Mouse (Mus musculus): ENCODE measurements around the gene Col8a2. TPM values are rescaled to one million over a fixed set of nuclear protein-coding genes. Genes with fewer than 3 reads are reported as not detected.

The Col8a2 gene
- polyA plus RNA-seq, 1 experiment, result not detected

DNA sequence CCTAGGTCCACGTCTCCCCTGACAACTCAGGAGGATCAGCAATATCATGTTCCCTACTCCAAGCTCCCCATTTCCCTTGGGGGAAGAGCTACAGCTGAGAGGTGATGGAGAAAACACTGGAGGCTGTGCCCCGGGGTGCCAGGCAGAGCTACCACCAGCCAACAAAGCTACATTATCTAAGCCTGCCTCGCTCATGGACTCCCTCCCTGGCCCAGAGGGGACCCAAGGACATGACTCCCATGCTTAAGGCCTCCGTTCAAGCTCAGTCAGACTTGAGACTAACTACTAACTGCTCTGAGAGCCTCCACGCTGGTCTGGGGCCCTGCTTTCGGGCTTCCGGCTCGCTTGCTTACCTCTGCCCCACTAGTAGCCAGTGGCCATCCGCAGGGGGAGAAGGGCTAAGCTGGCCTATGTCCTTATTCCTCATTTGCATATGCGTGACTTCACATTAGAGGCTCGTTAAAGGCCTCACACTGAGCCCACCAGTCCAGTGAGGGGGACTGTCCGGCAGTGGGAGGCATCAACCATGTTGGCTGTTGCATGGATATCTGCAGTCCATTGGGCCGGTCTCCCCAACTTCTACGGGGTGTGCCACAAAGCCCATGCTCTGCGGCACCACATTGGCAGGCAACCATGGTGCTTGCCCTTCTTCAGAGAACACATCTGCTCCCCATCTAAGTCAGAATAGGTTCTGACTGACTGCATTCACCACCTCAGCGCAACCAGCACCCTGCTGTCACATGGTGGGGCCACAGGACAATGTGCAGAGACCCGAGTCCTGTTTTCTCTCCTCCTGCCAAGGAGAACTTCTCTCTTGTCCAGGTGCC lies 34.0 kb upstream of the Col8a2 start:
- Histone ChIP-seq H3K4me3 (replicated peaks) (peak overlapping the region; percentile 13), H3K36me3 (replicated peaks; ENCODE audit: low read length) (no peaks in the 10 kb centered on the region), H3K27me3 (replicated peaks) (peaks cover 17% of the 10 kb centered on the region), H3K4me1 (peaks cover 77% of the 10 kb centered on the region), H3K9me3 (no peaks in the 10 kb centered on the region)
- TF ChIP-seq FLI1 (IDR thresholded peaks at IDR 0.05; ENCODE audit: low read length) (no peak), GATA1 (IDR thresholded peaks at IDR 0.05; ENCODE audit: borderline replicate concordance, low read length) (no peak)

DNA sequence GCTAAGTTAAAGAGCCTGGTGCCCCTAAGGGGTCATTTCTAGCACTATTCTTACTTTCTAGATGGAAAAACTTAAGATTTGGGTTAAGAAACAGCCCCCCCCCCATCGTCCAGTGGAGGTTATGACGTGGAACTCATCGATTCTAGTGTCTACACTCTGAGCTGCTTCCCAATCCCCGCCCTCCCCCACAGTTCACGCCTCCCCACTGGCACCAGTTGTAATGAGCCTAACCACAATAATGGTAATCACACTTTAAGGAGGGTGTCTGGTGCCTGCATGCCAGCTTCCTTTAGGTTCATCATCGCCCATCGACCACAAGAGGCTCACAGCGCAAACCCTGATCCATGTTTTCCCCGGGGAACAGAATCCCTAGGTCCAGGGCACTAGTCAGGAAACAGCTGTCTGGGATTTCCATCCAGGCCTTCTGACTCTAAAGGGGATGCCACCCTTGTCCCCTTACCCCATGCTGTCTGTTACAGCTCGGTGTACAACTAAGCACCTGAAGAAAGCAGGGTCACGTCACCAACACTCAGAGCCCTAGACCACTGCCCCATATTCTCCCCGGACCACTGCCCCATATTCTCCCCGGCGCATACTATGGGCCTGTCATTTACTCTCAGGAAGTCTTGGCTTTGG lies 32.8 kb upstream of the Col8a2 start:
- peak overlapping the region; percentile 16 for H3K4me3 ChIP-seq (replicated peaks)
- no peaks in the 10 kb centered on the region for H3K36me3 ChIP-seq (replicated peaks; ENCODE audit: low read length)
- peaks cover 79% of the 10 kb centered on the region for H3K4me1 ChIP-seq
- H3K9me3 ChIP-seq, result no peaks in the 10 kb centered on the region
- no peak for TF ChIP-seq FLI1 (IDR thresholded peaks at IDR 0.05; ENCODE audit: low read length)
- H3K27me3 ChIP-seq (replicated peaks), result peaks cover 17% of the 10 kb centered on the region

DNA sequence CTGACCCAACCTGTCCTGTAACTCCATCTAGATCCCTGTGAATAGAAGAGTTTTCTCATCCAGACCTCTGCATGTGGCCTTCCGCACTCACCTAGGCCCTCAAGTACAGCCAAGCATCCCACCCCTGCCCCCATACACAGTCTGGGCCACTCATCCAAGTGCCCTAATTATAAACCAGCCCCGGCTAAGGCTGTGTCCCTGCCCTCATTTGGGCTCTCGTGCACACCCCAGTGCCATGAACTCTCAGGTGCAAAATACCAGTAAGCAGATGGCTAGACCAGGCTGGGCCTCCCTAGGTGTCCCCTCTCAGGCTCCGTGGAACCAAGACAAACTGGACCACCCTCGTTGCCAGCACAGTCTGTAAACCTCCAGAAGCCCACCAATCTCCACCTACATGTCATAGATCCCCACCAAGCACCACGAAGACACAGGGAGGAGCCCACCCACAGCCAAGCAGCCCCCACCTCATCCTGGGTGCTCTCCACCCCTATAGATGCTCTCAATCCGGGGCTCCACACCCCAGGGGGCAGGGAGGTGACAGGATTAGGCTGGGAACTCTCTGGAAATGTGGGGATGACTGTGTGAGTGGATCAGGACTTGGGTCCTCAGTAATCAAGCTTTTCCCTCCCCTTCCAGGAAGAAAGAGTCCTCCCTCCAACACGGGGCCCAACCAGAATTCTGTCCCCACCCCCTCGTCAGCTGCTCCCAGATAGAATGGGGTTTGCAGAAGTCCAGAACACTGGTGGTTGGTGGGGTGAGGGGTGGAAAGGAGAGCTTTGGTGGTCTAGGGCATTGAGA lies 32.1 kb upstream of the Col8a2 start:
- H3K9me3 ChIP-seq, result no peaks in the 10 kb centered on the region
- TF ChIP-seq GATA1 (IDR thresholded peaks at IDR 0.05; ENCODE audit: borderline replicate concordance, low read length), result no peak
- TF ChIP-seq FLI1 (IDR thresholded peaks at IDR 0.05; ENCODE audit: low read length), result no peak
- peaks cover 83% of the 10 kb centered on the region for H3K4me1 ChIP-seq
- peak overlapping the region; percentile 94 for H3K4me3 ChIP-seq (replicated peaks)
- H3K36me3 ChIP-seq (replicated peaks; ENCODE audit: low read length), result no peaks in the 10 kb centered on the region
- H3K27me3 ChIP-seq (replicated peaks), result peaks cover 17% of the 10 kb centered on the region

DNA sequence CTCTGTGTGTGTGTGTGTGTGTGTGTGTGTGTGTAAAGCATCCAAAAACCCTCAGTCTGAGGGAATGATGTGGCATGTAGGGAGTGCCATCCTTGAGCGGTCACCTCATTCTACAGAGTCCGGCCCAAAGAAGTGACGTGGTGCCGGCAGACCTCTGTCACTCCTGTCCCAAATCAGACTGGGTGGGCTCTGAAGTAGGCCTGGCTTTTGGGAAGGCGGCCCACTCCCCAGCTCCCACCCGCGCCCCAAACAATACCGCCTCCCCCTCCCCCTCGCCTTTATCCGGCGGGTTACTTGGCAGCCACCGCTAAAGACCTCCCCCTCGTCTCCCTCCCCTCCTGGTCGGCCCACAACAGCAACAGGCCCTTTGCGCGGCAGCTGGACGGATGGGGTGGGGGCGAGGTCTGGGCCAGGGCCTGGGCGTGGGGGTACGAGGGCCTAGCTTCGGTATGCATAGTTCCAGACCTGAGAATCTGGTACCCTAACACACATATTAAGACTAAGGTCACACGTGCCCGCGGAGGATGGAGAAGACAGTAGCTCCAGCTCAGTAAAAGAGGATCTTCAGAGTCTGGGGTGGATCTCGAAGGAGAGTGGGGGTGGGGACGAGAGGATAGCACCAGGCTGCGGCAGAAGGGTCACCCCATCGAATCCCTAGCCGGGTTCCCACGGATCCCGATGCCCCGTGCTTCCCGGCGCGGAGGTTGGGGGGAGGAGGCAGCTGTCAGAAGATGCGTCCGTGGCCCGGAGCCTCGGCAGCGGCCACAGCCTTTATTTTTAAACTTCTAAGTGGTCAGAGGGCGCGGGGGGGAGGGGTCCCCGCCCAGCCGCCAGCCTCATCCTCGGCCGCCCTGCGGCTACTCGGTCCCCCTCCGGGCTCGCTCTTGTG lies 31.2 kb upstream of the Col8a2 start:
- H3K27me3 ChIP-seq (replicated peaks), result peaks cover 17% of the 10 kb centered on the region
- peaks cover 85% of the 10 kb centered on the region for H3K4me1 ChIP-seq
- no peaks in the 10 kb centered on the region for H3K9me3 ChIP-seq
- no peak for TF ChIP-seq FLI1 (IDR thresholded peaks at IDR 0.05; ENCODE audit: low read length)
- no peaks in the 10 kb centered on the region for H3K36me3 ChIP-seq (replicated peaks; ENCODE audit: low read length)
- peak overlapping the region; percentile 94 for H3K4me3 ChIP-seq (replicated peaks)

DNA sequence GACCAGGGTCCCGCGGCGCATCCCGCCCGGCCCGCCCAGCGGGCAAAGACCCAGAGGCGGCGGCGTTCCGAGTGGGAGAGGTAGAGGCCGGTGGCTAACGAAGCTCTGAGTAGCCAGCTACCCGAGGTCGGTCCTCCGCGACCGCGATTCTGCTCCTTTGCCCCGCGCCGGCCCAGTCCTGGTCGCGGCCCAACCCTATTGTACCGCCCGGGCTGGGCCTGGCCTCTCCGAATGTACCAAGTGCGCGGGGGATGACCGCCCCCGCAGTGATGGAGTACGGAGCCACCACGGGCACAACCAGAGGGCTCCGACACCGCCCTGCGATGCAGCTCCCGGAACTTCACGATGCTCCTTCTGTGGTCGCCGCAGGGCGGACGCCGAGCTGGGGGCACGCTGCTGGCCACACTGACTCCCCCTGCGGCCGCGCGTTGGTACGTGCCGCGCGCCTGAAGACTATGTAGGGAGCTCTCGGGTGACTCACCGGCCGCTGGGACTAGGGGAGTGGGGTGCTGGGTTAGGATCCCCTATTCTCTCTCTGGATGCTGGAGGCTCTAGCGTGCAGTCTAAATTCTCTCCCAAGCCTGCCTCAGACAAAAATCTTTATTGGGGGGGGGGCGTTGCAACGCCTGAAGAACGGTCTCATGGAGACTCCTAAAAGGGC lies 30.3 kb upstream of the Col8a2 start, which contains the start of gene Map7d1:
Gene Map7d1, minus strand, starts transcription at position 213 of the 661 bp plus-strand sequence.
- Histone ChIP-seq H3K27me3 (replicated peaks) (peaks cover 17% of the 10 kb centered on the region), H3K4me3 (replicated peaks) (peak within 1 kb of the TSS; percentile 94), H3K36me3 (replicated peaks; ENCODE audit: low read length) (no peaks in the 10 kb centered on the region), H3K9me3 (no peaks in the 10 kb centered on the region), H3K4me1 (peaks cover 85% of the 10 kb centered on the region)
- TF ChIP-seq GATA1 (IDR thresholded peaks at IDR 0.05; ENCODE audit: borderline replicate concordance, low read length), result no peak
- no peak for TF ChIP-seq FLI1 (IDR thresholded peaks at IDR 0.05; ENCODE audit: low read length)

DNA sequence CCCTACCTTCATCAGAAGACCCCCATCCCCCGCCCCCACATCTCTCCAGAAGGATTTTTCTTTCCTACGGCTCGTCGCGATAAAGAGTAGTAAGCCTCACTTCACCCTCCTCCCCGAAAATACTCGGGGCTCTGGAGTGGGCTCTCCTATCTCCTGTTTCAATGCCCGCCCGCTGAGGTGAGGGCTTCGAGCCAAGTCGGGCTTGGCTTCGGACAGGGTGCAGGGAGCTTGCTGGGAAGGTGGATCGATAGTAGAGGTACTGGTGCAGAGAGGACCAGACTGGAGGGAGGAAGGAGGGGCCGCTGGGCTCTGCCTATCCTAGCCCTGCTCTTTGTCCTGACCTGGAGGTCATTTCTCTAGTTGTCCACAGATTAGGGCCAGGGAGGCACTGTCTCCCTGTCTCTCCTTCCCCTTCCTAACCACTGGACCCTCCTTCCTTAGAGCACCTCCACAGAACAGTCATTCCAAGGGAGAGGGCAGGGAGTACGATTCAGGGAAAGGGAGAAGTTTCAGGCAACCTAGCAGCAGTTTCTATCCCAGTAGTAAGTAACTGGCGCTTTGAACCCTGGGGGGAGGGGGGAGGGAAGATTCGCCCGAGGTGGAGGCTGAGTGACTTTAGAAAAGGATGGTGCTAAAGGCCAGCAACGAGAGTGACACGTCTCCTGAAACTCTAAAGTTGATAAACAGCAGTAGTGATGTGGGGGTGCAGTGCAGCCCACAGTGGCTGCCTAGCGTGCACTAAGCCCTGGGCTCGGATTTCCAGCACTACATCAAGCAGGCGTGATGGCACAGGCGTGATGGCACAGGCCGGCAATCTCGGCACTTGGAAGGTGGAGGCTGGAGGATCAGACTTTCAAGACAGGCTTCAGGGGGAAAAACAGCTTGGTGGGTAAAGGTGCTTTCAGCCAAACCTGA lies 29.4 kb upstream of the Col8a2 start:
- Histone ChIP-seq H3K27me3 (replicated peaks) (peaks cover 17% of the 10 kb centered on the region), H3K36me3 (replicated peaks; ENCODE audit: low read length) (no peaks in the 10 kb centered on the region), H3K9me3 (no peaks in the 10 kb centered on the region), H3K4me1 (peaks cover 83% of the 10 kb centered on the region), H3K4me3 (replicated peaks) (peak overlapping the region; percentile 94)
- TF ChIP-seq FLI1 (IDR thresholded peaks at IDR 0.05; ENCODE audit: low read length) (no peak), GATA1 (IDR thresholded peaks at IDR 0.05; ENCODE audit: borderline replicate concordance, low read length) (no peak)

DNA sequence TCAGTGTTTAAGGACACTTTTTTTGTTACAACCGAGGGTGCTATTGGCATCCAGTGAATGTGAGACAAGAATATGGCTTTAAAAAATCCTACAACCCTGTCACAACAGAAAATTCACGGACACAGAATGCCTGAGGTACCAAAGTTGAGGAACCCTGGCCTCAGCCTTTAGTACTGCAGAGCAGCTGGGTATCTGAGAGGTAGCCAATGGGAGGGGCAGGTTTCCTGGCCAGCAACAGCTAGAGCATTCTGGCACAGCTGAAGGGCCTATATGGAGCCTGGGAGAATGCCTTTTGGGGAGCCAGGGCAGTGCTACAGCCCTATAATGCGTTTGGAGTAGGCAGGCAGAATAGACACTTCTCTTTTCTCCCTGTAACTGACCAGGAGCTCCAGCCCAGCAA lies 27.5 kb upstream of the Col8a2 start:
- Histone ChIP-seq H3K4me3 (replicated peaks) (peak overlapping the region; percentile 88), H3K9me3 (no peaks in the 10 kb centered on the region), H3K27me3 (replicated peaks) (peaks cover 17% of the 10 kb centered on the region), H3K4me1 (peaks cover 77% of the 10 kb centered on the region), H3K36me3 (replicated peaks; ENCODE audit: low read length) (peaks cover 3% of the 10 kb centered on the region)
- no peak for TF ChIP-seq GATA1 (IDR thresholded peaks at IDR 0.05; ENCODE audit: borderline replicate concordance, low read length)
- TF ChIP-seq FLI1 (IDR thresholded peaks at IDR 0.05; ENCODE audit: low read length), result no peak

DNA sequence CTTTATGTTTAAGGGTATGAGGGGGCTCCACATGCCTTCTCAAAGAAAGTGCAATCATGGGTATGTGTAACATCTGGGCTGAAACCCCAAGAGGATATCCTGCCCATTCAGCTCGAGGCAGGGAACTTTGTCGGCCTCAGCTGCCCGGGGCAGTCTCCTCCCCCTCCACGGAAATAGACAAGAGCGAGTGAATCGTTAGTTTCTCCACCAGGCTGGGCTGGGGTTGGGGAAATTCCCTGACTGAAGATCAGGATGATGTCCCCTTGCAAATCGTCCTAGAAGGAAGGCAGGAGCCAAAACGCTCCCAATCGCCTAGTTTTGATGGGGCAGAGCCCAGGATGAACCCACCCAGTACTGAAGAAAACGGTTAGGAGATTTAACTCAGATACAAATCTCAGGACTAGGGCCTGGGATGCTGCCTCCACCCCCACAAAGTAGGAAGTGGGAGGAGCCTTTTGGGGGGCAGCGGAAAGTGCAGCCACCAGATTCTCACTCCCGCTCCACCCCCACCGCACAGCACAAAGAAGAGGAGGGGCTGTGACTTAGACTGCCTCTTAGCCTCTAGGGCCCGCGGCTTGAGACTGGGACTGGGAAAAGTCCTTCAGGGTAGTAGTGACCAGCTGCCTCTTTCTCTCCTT lies 27.0 kb upstream of the Col8a2 start:
- peaks cover 15% of the 10 kb centered on the region for H3K27me3 ChIP-seq (replicated peaks)
- H3K9me3 ChIP-seq, result no peaks in the 10 kb centered on the region
- TF ChIP-seq GATA1 (IDR thresholded peaks at IDR 0.05; ENCODE audit: borderline replicate concordance, low read length) (no peak), FLI1 (IDR thresholded peaks at IDR 0.05; ENCODE audit: low read length) (no peak)
- peaks cover 76% of the 10 kb centered on the region for H3K4me1 ChIP-seq
- H3K36me3 ChIP-seq (replicated peaks; ENCODE audit: low read length), result peaks cover 6% of the 10 kb centered on the region
- H3K4me3 ChIP-seq (replicated peaks), result peak overlapping the region; percentile 88

Measured in megakaryocyte, embryonic 14.5 days (primary cell).